Mouse (Mus musculus) ES-CJ7 (cell line): ENCODE results near the gene Nid1.
"Not testable (repeated sequence)": the region's sequence is repeated elsewhere in the genome, so short reads cannot be mapped to it uniquely, and the experiment has no call there.

Experiments used
- DNase-seq: peaks from one replicate; pipeline ENCODE4 v3.0.0; 2011; ENCODE audit warnings: low read depth, low spot score

Nid1 gene

DNA sequence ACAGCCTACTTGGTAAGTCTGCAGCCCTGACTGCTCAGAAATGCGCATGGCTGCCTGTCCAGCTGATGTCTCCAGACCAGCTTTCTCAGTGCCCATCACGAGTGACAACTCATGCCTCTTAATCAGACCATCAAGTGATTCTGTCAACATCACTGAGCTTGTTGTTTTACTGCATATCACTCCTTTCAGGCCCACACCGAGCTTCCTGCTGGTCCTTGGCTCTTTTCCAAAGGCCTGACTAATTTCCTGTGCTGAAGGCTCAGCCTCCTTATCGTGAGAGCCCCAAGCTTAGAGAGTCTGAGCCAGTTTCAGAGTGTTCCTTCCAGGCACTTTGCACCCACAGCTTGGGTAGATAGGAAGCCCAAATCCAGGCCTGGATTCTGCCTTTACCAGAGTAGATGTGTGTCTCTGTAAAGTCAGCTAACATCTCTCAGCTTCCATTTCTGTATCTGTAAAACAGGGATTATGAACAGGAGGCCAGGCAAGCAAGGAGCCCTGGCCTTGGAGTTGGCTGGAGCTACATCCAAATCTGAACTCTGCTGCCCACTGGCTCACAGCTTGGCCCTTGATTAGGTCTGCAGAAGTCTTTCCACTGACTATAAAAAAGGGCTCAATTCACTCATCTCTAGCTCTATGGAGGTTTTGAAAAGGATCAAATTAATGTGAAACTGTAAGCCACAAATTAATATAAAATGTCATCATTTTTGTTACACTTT is 101.4 kb downstream of the Nid1 start:
- peak; percentile 8 for DNase-seq

DNA sequence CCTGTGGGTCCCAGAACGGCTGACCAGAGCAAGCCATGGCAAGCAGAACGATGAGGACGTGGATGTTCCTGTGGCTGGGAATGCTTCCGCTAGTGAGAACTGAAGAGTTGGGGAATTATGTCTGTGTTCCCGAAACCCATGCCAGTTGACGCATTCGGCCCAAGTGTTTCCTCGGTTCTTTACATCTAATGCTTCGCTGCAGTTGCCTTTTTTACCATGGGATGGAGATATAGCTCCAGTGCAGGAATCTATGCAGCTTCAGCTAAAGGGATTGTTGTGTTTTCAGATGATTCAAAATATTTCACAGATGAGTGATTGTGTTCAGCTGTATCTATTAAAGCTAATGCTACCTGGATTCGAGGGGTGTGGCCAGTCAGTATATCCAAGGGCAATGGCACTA is 105.7 kb downstream of the Nid1 start:
- not testable (repeated sequence) for DNase-seq

DNA sequence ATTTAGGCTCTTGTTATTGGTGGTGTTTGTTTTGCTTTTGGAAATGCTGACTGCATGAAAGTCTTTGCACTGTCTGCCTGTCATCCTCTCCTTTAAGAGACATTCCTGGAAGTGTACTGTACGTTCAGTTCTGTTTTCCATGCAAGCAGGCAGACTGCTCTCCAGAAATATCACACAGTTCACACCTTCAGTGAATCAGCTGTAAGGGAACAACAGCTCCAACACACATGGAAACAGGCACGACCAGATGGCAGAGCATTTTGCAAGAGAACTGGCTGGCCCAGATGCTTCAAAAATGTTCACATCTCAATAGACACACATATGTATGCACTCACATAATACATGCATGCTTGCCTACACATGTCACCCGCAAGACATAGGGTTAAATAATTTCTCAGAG is 109.4 kb downstream of the Nid1 start:
- no peak for DNase-seq

DNA sequence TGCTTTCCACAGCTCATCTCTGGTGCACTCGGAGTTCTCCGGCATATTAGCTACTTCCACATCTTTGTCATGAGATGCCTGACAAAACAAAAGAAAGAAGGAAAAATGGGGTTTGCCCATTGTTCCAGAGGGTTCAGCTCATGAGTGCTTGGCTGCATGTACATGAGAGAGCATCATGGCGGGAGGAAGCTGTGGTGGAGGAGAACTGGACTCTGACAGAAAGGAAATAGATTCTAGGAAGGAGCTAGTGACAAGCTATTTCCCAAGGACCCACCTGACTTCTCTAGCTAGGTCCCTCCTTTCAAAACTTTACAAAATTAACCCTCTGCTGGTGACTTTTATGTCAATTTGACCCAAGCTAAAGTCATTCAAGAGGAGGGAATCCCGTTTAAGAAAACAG is 110.5 kb downstream of the Nid1 start:
- DNase-seq = no peak

DNA sequence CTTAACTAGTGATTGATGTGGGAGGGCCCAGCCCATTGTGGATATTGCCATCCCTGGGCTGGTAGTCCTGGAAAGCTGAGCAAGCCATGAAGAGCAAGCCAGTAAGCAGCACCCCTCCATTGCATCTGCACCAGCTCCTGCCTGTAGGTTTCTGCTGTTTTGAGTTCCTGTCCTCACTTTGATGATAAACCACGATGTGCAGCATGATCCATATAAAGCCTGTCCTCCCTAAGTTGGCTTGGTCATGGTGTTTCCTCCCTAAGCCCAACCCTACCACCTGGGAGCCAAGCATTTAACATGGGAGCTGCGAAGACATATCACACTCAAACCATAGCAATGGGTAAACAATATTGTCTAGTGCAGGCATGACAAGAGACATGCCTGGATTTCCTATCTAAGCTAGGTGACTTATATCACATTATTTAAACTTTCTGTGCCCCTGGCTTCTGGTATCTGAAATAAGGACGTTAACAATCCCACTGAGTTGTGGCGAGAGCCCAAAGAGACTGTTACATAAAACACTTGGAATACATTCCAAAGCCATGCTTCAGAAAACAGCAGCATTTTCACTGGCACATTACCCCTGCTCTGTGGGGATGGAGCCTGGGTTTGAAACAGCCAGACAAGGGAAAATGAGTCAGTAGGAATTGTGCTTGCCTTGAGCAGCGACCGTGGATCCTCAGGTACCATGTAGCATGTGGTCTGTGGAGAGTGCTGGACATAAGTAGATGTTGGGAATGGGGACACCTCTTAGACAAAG is 111.3 kb downstream of the Nid1 start:
- DNase-seq = no peak

DNA sequence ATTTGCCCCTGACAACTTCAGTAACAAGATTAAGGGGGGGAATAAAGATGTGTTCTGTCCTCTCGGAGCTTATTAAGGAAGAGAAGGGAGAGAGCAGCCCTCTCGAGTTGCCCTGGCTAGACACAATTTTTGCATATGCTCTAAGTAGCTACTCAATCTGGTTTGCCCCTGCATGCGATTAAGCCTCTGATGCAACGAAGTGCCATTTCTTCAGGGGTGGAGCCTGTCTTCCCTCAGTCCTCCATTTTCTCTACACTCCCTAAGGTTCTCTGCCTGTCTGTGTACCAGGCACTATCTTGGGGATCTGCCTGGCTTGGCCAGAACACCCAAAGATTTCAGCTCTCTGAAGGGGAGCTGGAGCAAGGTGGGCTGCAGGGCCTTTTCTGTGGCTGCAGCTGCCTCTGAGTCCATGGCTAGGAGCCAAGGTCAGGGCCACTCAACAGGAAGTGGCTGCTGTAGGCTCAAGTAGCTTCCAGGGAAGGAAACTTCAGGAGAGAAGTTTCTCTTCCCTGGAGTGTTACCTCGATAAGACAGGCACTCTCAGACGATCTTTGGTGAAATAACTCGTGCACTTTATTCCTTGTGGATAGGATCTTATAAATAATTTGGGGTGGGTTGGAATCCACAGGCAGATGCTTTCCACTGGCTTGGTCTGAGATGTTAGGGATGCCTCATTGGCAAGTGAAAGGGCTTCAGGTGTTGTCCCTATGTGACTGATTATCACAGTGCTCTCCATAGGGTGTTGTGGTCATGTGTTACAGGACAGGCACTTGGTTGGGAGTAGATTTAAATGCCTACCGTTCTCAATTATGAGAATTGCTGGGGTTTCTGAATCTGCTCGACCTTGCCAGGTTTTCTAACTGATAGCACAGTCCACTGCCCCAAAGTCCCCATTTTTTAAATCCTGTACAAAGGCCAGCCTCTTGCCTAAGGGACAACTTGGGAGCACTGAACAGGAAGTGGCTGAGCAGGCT is 112.6 kb downstream of the Nid1 start:
- no peak for DNase-seq

DNA sequence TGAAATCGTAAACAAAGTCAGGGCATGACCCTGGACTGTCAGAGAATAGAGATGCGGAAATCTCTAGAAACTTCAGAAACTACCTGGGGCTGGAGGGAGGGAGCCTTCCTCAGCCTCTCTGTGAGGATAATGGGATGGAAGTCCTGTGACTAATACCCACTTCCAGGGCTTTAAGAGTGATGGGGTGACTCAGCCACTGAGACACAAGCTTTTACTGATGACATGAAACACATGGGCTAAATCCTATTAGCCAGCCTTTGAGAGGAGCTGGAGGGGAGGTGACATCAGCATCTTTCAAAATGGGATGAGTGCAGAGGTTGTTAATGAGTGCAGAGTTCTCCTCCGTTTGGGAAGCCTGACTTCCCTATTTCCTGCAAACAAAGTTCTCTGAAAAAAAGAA is 114.7 kb downstream of the Nid1 start:
- no peak for DNase-seq

DNA sequence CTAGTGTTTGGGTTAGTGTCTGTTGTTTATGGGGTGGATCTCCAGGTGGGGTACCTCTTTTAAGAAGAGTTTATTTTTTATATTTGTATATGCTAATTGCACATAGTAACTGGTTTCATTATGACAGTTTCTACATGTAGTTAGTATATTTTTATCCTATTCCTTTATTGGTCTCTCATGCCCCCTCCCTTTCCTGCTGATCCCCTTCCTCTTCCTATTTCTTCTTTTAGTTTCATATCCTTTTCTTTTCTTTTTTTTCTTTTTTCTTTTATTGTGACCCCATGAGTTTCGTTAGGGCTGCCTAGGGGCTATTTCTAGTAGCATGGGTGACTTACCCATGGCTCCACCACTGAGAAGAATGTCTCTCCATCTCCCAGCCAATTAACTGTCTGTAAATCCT is 116.3 kb downstream of the Nid1 start:
- no peak for DNase-seq

DNA sequence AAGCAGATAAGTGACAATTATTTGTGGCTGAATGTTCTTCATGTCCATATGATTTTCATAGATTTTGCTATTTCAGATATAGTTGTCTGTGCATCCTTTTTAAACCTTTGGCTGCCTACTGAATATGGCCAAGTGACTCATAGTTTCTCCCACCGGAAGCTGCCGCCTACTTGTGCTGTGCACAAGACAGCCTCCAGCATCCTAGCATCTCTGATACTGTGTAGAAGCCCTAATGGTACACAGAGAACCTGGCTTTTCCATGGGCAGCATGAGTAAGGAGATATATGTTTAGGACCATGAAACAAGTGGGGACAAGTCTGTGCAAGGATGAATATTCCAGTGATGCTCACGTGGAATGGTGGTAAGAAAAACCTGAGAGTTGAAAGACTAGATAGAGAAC is 117.8 kb downstream of the Nid1 start:
- DNase-seq = no peak

DNA sequence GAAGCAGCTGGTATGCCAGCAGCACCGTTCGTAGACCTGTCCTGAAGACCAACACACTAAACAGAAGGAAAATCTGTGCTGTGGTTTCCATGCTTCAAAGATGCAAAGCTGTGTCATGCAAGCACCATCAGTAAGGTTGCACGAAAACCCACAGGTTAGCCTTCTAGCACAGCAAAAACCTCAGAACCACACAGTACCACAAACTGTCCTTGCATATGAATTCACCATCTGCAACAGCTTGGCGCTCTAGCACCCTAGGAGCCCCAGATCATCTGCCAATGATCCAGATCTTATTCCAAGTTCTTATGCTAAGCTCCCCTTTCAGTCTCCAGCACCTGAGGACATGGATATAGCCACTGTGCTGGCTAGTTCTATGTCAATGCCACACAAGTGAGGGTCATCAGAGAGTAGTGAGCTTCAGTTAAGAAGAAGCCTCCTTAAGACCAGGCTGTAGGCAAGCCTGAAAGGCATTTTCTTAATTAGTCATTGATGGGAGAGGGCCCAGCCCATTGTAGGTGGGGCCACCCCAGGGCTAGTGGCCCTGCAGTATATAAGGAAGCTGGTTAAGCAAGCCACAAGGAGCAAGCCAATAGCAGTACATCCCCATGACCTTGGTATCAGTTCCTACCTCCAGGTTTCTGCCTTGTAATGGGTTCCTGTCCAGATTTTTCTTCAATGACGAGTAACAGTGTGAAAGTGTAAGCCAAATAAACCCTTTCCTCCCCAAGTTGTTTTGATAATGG is 119.8 kb downstream of the Nid1 start:
- no peak for DNase-seq

DNA sequence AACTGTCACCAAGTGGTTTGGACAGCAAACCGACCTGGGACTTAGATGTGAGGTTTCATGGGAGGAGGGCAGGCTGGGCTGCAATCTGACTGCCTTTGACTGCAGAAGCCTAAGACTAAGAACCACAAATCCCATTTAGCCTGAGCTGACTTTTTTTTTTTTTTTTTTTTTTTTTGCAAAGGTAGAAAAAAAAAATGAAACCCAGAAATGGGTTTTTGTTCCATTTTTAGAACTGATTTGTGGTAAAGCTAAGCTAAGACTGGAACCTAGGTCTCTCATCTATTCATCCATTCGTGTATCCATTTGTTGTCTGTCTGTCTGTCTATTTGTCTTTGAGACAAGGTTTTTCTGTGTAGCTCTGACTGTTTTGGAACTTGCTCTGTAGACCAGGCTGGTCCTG is 120.9 kb downstream of the Nid1 start:
- DNase-seq = no peak

DNA sequence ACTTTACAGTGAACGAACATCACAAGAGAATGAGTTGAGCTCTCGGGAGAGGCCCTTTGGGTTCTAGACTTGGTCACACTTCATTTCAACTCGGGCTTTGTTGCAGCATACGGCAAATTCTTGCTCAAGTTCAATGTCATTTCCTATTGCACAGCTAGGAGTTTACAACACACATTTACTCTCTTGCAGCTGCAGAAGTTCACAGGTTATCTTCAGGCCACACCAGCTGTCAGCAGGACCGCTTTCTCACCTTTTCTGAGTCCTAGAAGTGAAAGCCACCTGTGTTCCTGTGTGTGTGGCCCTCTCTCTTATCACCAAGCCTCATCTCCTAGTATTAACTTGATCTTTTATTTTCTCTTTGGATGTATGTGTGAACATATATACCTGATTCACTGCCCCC is 121.5 kb downstream of the Nid1 start:
- no peak for DNase-seq
